Mouse (Mus musculus) limb, embryonic 12.5 days (tissue): ENCODE data around the gene Pcsk1n. TPM values are rescaled to one million over a fixed set of nuclear protein-coding genes. Genes with fewer than 3 reads are reported as not detected.
A peak's percentile ranks its signal among the peaks of the same experiment; 100 is the strongest.

Experiments
- ATAC-seq: fragments of 200-750 bp; cut with Nextera tagmentation; 2 replicates; pipeline ENCODE4 v1.8.0; 2017; ENCODE audit warnings: low read depth, moderate TSS enrichment; ENCODE audit not compliant: insufficient number of reproducible peaks, insufficient read depth, low FRiP score, low TSS enrichment
- H3K27ac ChIP-seq: fragments of 300-500 bp; sonication (generic); 2 replicates; pipeline ENCODE4 v1.5.1; 2016; ENCODE audit warnings: mild to moderate bottlenecking, moderate library complexity
- H3K27me3 ChIP-seq: fragments of 300-500 bp; sonication (generic); 2 replicates; pipeline ENCODE4 v1.6.1; 2016; ENCODE audit warnings: mild to moderate bottlenecking, moderate library complexity
- H3K36me3 ChIP-seq: fragments of 300-500 bp; sonication (generic); 2 replicates; pipeline ENCODE4 v1.6.1; 2016; ENCODE audit warnings: mild to moderate bottlenecking, moderate library complexity
- H3K4me1 ChIP-seq: fragments of 300-500 bp; sonication (generic); replicated peaks from 2 replicates; pipeline ENCODE4 v1.6.1; 2016
- H3K4me2 ChIP-seq: fragments of 300-500 bp; sonication (generic); 2 replicates; pipeline ENCODE4 v1.6.1; 2016; ENCODE audit warnings: mild to moderate bottlenecking, moderate library complexity
- H3K4me3 ChIP-seq: fragments of 300-500 bp; sonication (generic); replicated peaks from 2 replicates; pipeline ENCODE4 v1.5.1; 2016; ENCODE audit warnings: mild to moderate bottlenecking
- H3K9ac ChIP-seq: fragments of 300-500 bp; sonication (generic); replicated peaks from 2 replicates; pipeline ENCODE4 v1.6.1; 2016; ENCODE audit warnings: mild to moderate bottlenecking, moderate library complexity
- H3K9me3 ChIP-seq: fragments of 300-500 bp; sonication (generic); 2 replicates; pipeline ENCODE4 v1.6.1; 2016; ENCODE audit warnings: mild to moderate bottlenecking, moderate library complexity
- WGBS: fragments of 180-500 bp; shearing (Covaris S2); methylation state at CpG from one replicate; pipeline ENCODE4 v1.1.7; 2016; 5-methylcytosine and 5-hydroxymethylcytosine counted together
- polyA plus RNA-seq: library from polyadenylated mRNA; unstranded; fragments of >200 nt; fragmentation: Nextera tagmentation; extraction: Ambion mirVana; gene quantifications from 2 replicates; pipeline ENCODE4 v1.2.1, GENCODE M21; 2016

Pcsk1n gene
- polyA plus RNA-seq, 1 experiment from 2014 or later, result 0.99 TPM

GRCm38 (mm10) chrX:7947108-7947899 is 27.7 kb downstream of the Pcsk1n start, which contains the start of gene Hdac6:
Gene Hdac6 (minus strand): TSS chrX:7947889.
- 14% methylated on average over 36 of the region's 37 CpGs for WGBS
- peak; percentile 45 for ATAC-seq
- no peak within 1 kb of the TSS for H3K27ac ChIP-seq
- H3K36me3 ChIP-seq, result peaks cover 4% of the 10 kb centered on the region; the same call in 1 of the 2 replicates
- H3K27me3 ChIP-seq, result no peaks in the 10 kb centered on the region
- H3K4me3 ChIP-seq, result peak within 1 kb of the TSS; percentile 46
- 0 out of 2 replicates have a peak, but pooled peaks cover 5% of the 10 kb centered on the region for H3K4me1 ChIP-seq
- peak within 1 kb of the TSS; percentile 60 for H3K9ac ChIP-seq
- H3K4me2 ChIP-seq, result peak within 1 kb of the TSS; percentile 60
- H3K9me3 ChIP-seq, result no peaks in the 10 kb centered on the region

- Histone ChIP-seq H3K9ac (peak overlapping the region; percentile 47; the same call in 1 of the 2 replicates), H3K27me3 (no peaks in the 10 kb centered on the region), H3K4me2 (peak overlapping the region; percentile 49), H3K9me3 (no peaks in the 10 kb centered on the region), H3K27ac (no peak overlapping the region), H3K36me3 (peaks cover 4% of the 10 kb centered on the region; the same call in 1 of the 2 replicates), H3K4me3 (peak overlapping the region; percentile 46), H3K4me1 (0 out of 2 replicates have a peak, but pooled peaks cover 5% of the 10 kb centered on the region)
- WGBS, result 15% methylated on average over 38 of the region's 38 CpGs
- ATAC-seq, result peak; percentile 99
Measured at GRCm38 (mm10) chrX:7947900-7948492, 28.4 kb downstream of the Pcsk1n start.

GRCm38 (mm10) chrX:7950091-7950490 is 30.5 kb downstream of the Pcsk1n start:
- no peak for ATAC-seq
- Histone ChIP-seq H3K27me3 (no peaks in the 10 kb centered on the region), H3K4me3 (no peak overlapping the region), H3K4me1 (0 out of 2 replicates have a peak, but pooled peaks cover 5% of the 10 kb centered on the region), H3K9me3 (no peaks in the 10 kb centered on the region), H3K4me2 (no peak overlapping the region), H3K27ac (no peak overlapping the region), H3K9ac (no peak overlapping the region), H3K36me3 (no peaks in the 10 kb centered on the region)
- 94% methylated on average over 7 of the region's 7 CpGs for WGBS

- Histone ChIP-seq H3K9me3 (no peaks in the 10 kb centered on the region), H3K9ac (no peak overlapping the region), H3K4me1 (no peaks in the 10 kb centered on the region), H3K36me3 (no peaks in the 10 kb centered on the region), H3K27ac (no peak overlapping the region), H3K4me3 (no peak overlapping the region), H3K4me2 (no peak overlapping the region), H3K27me3 (no peaks in the 10 kb centered on the region)
- ATAC-seq, result no peak
- 91% methylated on average over 9 of the region's 9 CpGs for WGBS
Measured at GRCm38 (mm10) chrX:7958868-7959267, 39.2 kb downstream of the Pcsk1n start.

- H3K9ac ChIP-seq, result no peak overlapping the region
- 77% methylated on average over 7 of the region's 7 CpGs for WGBS
- H3K4me1 ChIP-seq, result no peaks in the 10 kb centered on the region
- H3K4me2 ChIP-seq, result no peak overlapping the region
- no peaks in the 10 kb centered on the region for H3K9me3 ChIP-seq
- ATAC-seq, result no peak
- H3K36me3 ChIP-seq, result no peaks in the 10 kb centered on the region
- H3K27ac ChIP-seq, result no peak overlapping the region
- no peak overlapping the region for H3K4me3 ChIP-seq
- no peaks in the 10 kb centered on the region for H3K27me3 ChIP-seq
Measured at GRCm38 (mm10) chrX:7963829-7964626, 44.4 kb downstream of the Pcsk1n start.

- no peak overlapping the region for H3K27ac ChIP-seq
- no peak for ATAC-seq
- 71% methylated on average over 4 of the region's 4 CpGs for WGBS
- H3K9ac ChIP-seq, result no peak overlapping the region
- no peaks in the 10 kb centered on the region for H3K27me3 ChIP-seq
- H3K4me1 ChIP-seq, result no peaks in the 10 kb centered on the region
- no peaks in the 10 kb centered on the region for H3K36me3 ChIP-seq
- no peak overlapping the region for H3K4me2 ChIP-seq
- H3K9me3 ChIP-seq, result no peaks in the 10 kb centered on the region
- H3K4me3 ChIP-seq, result no peak overlapping the region
Measured at GRCm38 (mm10) chrX:7966161-7966560, 46.5 kb downstream of the Pcsk1n start.

GRCm38 (mm10) chrX:7967596-7968201 is 48.1 kb downstream of the Pcsk1n start:
- Histone ChIP-seq H3K9me3 (no peaks in the 10 kb centered on the region), H3K4me3 (no peak overlapping the region), H3K27me3 (no peaks in the 10 kb centered on the region), H3K36me3 (no peaks in the 10 kb centered on the region), H3K4me1 (no peaks in the 10 kb centered on the region), H3K4me2 (no peak overlapping the region), H3K27ac (no peak overlapping the region), H3K9ac (no peak overlapping the region)
- WGBS, result 74% methylated on average over 7 of the region's 9 CpGs
- ATAC-seq, result no peak

- H3K9me3 ChIP-seq, result no peaks in the 10 kb centered on the region
- no peaks in the 10 kb centered on the region for H3K27me3 ChIP-seq
- H3K27ac ChIP-seq, result no peak overlapping the region
- ATAC-seq, result no peak
- H3K4me1 ChIP-seq, result no peaks in the 10 kb centered on the region
- H3K4me2 ChIP-seq, result no peak overlapping the region
- H3K4me3 ChIP-seq, result no peak overlapping the region
- 78% methylated on average over 8 of the region's 8 CpGs for WGBS
- no peak overlapping the region for H3K9ac ChIP-seq
- H3K36me3 ChIP-seq, result no peaks in the 10 kb centered on the region
Measured at GRCm38 (mm10) chrX:7968226-7968625, 48.6 kb downstream of the Pcsk1n start.

- WGBS, result 86% methylated on average over 3 of the region's 3 CpGs
- Histone ChIP-seq H3K27me3 (no peaks in the 10 kb centered on the region), H3K4me1 (no peaks in the 10 kb centered on the region), H3K4me3 (no peak overlapping the region), H3K36me3 (no peaks in the 10 kb centered on the region), H3K9ac (no peak overlapping the region), H3K27ac (no peak overlapping the region), H3K4me2 (no peak overlapping the region), H3K9me3 (no peaks in the 10 kb centered on the region)
- ATAC-seq, result no peak
Measured at GRCm38 (mm10) chrX:7968899-7969298, 49.3 kb downstream of the Pcsk1n start.

- Histone ChIP-seq H3K27ac (no peak overlapping the region), H3K36me3 (no peaks in the 10 kb centered on the region)
Measured at GRCm38 (mm10) chrX:7971292-7971691, 51.7 kb downstream of the Pcsk1n start.

More at GRCm38 (mm10) chrX:7971292-7971691, 51.7 kb downstream of the Pcsk1n start:
- no peak overlapping the region for H3K4me2 ChIP-seq
- H3K4me3 ChIP-seq, result no peak overlapping the region
- 75% methylated on average over 4 of the region's 4 CpGs for WGBS
- ATAC-seq, result no peak
- H3K4me1 ChIP-seq, result no peaks in the 10 kb centered on the region
- no peaks in the 10 kb centered on the region for H3K9me3 ChIP-seq
- no peaks in the 10 kb centered on the region for H3K27me3 ChIP-seq
- H3K9ac ChIP-seq, result no peak overlapping the region
